Mouse (Mus musculus) small intestine, adult 2 months (tissue): Measurements from ENCODE around the gene Taar7e. TPM values are rescaled to one million over a fixed set of nuclear protein-coding genes. Genes with fewer than 3 reads are reported as not detected.
A peak's percentile ranks its signal among the peaks of the same experiment; 100 is the strongest.
"Not testable (repeated sequence)": the region's sequence is repeated elsewhere in the genome, so short reads cannot be mapped to it uniquely, and the experiment has no call there.

Experiments used
- H3K27ac ChIP-seq: fragments of 200-500 bp; 2 replicates; pipeline ENCODE4 v1.5.1; 2012; ENCODE audit warnings: low read depth, low read length, control low read depth, inconsistent platforms; ENCODE audit not compliant: insufficient read depth
- H3K27me3 ChIP-seq: fragments of 200-500 bp; 2 replicates; pipeline ENCODE4 v1.6.1; 2012; ENCODE audit warnings: mild to moderate bottlenecking, moderate library complexity, low read length, inconsistent platforms; ENCODE audit not compliant: control insufficient read depth, insufficient read depth
- H3K36me3 ChIP-seq: fragments of 200-500 bp; 2 replicates; pipeline ENCODE4 v1.6.1; 2012; ENCODE audit warnings: mild to moderate bottlenecking, low read length, control low read depth, inconsistent platforms; ENCODE audit not compliant: control insufficient read depth, insufficient read depth
- H3K4me1 ChIP-seq: fragments of 200-500 bp; 2 replicates; pipeline ENCODE4 v1.6.1; 2012; ENCODE audit warnings: low read length, inconsistent platforms, mixed read lengths; ENCODE audit not compliant: control insufficient read depth, insufficient read depth, insufficient read length
- H3K4me3 ChIP-seq: fragments of 200-500 bp; 2 replicates; pipeline ENCODE4 v1.5.1; 2012; ENCODE audit warnings: low read depth, mild to moderate bottlenecking, control low read depth, inconsistent platforms, low read length, moderate library complexity
- CTCF ChIP-seq: fragments of 200-500 bp; IDR thresholded peaks from 2 replicates; pipeline ENCODE4 v1.5.1; 2012; ENCODE audit warnings: low read depth, mild to moderate bottlenecking, control low read depth, inconsistent platforms, low read length, moderate library complexity, mixed read lengths; ENCODE audit not compliant: insufficient replicate concordance, insufficient read length; ENCODE audit errors: extremely low read depth
- POLR2A ChIP-seq: fragments of 200-500 bp; IDR thresholded peaks from 2 replicates; pipeline ENCODE4 v1.6.1; 2012; ENCODE audit warnings: low read depth, mild to moderate bottlenecking, control low read depth, inconsistent platforms, low read length, moderate library complexity
- WGBS: fragments of 180-500 bp; shearing (Covaris S2); methylation state at CpG from one replicate; pipeline ENCODE4 v1.1.7; 2018; 5-methylcytosine and 5-hydroxymethylcytosine counted together
- polyA plus RNA-seq: library from polyadenylated mRNA; depleted of rRNA; stranded (reverse); fragments of >200 nt; gene quantifications from 2 replicates; pipeline ENCODE4 v1.2.3, GENCODE M21; 2012

Gene Taar7e
- polyA plus RNA-seq, 1 experiment, result not detected

- Histone ChIP-seq H3K4me3 (no peak overlapping the region), H3K4me1 (no peaks in the 10 kb centered on the region), H3K36me3 (no peaks in the 10 kb centered on the region), H3K27me3 (no peaks in the 10 kb centered on the region), H3K27ac (no peak overlapping the region)
- no peak for TF ChIP-seq POLR2A
- no peak for TF ChIP-seq CTCF
- WGBS, result 79% methylated on average over 2 of the region's 2 CpGs
Measured at GRCm38 (mm10) chr10:24040120-24040869, 2.9 kb downstream of the Taar7e start.

- no peak for TF ChIP-seq CTCF
- TF ChIP-seq POLR2A, result no peak
- H3K4me3 ChIP-seq, result no peak within 1 kb of the TSS
Measured at GRCm38 (mm10) chr10:24049210-24049609, 11.8 kb downstream of the Taar7e start, which contains the start of gene Taar7f. Gene Taar7f, plus strand, starts transcription at chr10:24049510.

GRCm38 (mm10) chr10:24052039-24052438, 14.6 kb downstream of the Taar7e start:
- no peak for TF ChIP-seq CTCF
- TF ChIP-seq POLR2A, result no peak
- H3K4me1 ChIP-seq, result no peaks in the 10 kb centered on the region
- H3K27me3 ChIP-seq, result no peaks in the 10 kb centered on the region
- no peaks in the 10 kb centered on the region for H3K36me3 ChIP-seq
- no peak overlapping the region for H3K27ac ChIP-seq
- H3K4me3 ChIP-seq, result no peak overlapping the region
- WGBS, result 69% methylated on average over 5 of the region's 5 CpGs

More at GRCm38 (mm10) chr10:24049210-24049609, 11.8 kb downstream of the Taar7e start, which contains the start of gene Taar7f:
- Histone ChIP-seq H3K4me1 (no peaks in the 10 kb centered on the region), H3K27ac (no peak within 1 kb of the TSS), H3K36me3 (no peaks in the 10 kb centered on the region), H3K27me3 (no peaks in the 10 kb centered on the region)

GRCm38 (mm10) chr10:24058986-24059385, 21.6 kb downstream of the Taar7e start:
- no peaks in the 10 kb centered on the region for H3K4me1 ChIP-seq
- H3K4me3 ChIP-seq, result no peak overlapping the region
- no peak overlapping the region for H3K27ac ChIP-seq
- WGBS, result 83% methylated on average over 3 of the region's 3 CpGs
- no peaks in the 10 kb centered on the region for H3K27me3 ChIP-seq
- TF ChIP-seq POLR2A (no peak), CTCF (no peak)
- H3K36me3 ChIP-seq, result no peaks in the 10 kb centered on the region

GRCm38 (mm10) chr10:24074751-24075150, 37.3 kb downstream of the Taar7e start:
- not testable (repeated sequence) for H3K36me3 ChIP-seq, H3K4me3 ChIP-seq, H3K27me3 ChIP-seq, H3K27ac ChIP-seq, H3K4me1 ChIP-seq
- 9% methylated on average over 2 of the region's 2 CpGs for WGBS

- H3K27ac ChIP-seq, H3K27me3 ChIP-seq, H3K4me3 ChIP-seq, H3K4me1 ChIP-seq, H3K36me3 ChIP-seq: not testable (repeated sequence)
- 89% methylated on average over 2 of the region's 4 CpGs for WGBS
Measured at GRCm38 (mm10) chr10:24076200-24076599, 38.8 kb downstream of the Taar7e start, which contains the start of gene Taar8a. Gene Taar8a, plus strand, starts transcription at chr10:24076500.

GRCm38 (mm10) chr10:24080166-24080565, 42.8 kb downstream of the Taar7e start:
- H3K4me3 ChIP-seq, result no peak overlapping the region
- 31% methylated on average over 3 of the region's 3 CpGs for WGBS
- no peaks in the 10 kb centered on the region for H3K27me3 ChIP-seq
- H3K4me1 ChIP-seq, result peaks cover 5% of the 10 kb centered on the region; the same call in 1 of the 2 replicates
- H3K27ac ChIP-seq, result no peak overlapping the region
- no peaks in the 10 kb centered on the region for H3K36me3 ChIP-seq
- no peak for TF ChIP-seq POLR2A
- peak; percentile 21; the same call in 1 of the 2 replicates for TF ChIP-seq CTCF

- 77% methylated on average over 5 of the region's 5 CpGs for WGBS
- H3K27ac ChIP-seq, result no peak overlapping the region
Measured at GRCm38 (mm10) chr10:24085936-24086335, 48.5 kb downstream of the Taar7e start.

More at GRCm38 (mm10) chr10:24085936-24086335, 48.5 kb downstream of the Taar7e start:
- TF ChIP-seq POLR2A, result no peak
- TF ChIP-seq CTCF, result no peak
- Histone ChIP-seq H3K27me3 (no peaks in the 10 kb centered on the region), H3K36me3 (no peaks in the 10 kb centered on the region), H3K4me1 (peaks cover 5% of the 10 kb centered on the region; the same call in 1 of the 2 replicates), H3K4me3 (no peak overlapping the region)
